Mouse (Mus musculus): ENCODE measurements around the gene Usp25. TPM values are rescaled to one million over a fixed set of nuclear protein-coding genes. Genes with fewer than 3 reads are reported as not detected.

Gene Usp25
- total RNA-seq, 2 experiments from 2014 or later, result 76.5 to 78.1 TPM

DNA sequence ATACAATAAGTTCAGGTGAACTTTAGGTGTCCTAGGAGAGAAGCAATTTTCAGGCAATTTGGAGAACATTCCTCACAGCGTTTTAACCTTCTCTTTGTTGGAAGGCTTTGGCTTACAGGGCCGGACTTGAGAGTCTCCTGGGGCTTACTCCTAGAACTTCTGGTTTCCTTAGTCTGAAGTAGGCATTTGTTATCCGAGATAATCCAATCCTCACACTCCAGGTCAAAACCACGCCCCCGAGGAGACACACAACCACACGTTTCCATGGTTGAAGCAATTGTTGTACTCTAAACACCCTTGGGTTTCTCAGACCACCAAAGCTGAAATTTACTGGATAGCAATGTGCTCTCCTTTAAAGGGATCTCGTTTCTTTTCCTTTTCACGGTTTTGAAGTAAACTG is 136.8 kb downstream of the Usp25 start:
- DNase-seq, result no peak

DNA sequence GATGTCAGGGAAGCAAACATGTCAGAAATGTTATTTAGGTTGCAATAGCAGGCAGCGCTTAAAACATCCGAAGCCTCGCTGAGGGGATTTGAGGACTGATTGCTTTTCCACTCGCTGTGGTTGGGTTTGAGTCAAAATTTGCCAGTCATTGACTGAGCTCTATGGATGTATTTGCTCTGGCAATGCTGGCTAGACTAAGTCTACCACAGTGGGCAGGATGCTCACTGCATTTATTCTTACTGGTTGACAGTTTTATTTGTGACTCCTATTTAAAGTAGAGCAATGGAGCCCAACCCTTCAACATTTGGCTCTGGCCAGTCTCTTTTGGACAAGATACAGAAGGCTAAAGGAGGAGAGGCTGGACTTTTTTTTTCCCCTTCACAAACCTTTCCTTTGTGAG is 137.4 kb downstream of the Usp25 start:
- no peak for DNase-seq

- DNase-seq, result no peak
Observed at GRCm38 (mm10) chr16:77152288-77152687, 138.8 kb downstream of the Usp25 start.

DNA sequence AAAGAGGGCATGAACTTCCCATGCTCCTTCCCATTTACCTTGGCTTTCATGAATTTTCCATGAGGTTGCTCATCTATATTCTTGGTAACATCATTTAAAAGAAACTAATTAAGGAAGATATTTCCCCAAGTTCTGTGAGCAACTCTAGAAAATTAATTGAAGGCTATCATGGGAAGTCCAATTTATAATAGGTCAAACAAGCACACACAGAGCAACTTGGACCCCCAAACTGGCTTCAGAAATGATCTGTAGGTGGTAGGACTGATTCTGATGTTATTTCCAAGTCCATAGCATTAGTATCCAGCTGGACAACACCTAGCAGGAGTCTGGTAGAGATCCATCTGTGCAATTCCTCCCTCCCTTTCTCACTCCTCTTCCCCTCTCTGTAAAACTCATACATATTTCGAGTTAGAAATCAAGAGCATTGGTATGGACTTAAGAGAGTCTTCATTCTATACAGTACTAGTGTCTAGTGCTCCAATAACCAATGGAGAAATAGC is 139.8 kb downstream of the Usp25 start:
- no peak for DNase-seq

GRCm38 (mm10) chr16:77153815-77154214 is 140.3 kb downstream of the Usp25 start:
- DNase-seq, result no peak

GRCm38 (mm10) chr16:77154831-77155230 is 141.3 kb downstream of the Usp25 start:
- no peak for DNase-seq
